Mouse (Mus musculus) brain, embryonic 14.5 days (tissue): Measurements from ENCODE around the gene Sbk3.

ENCODE experiments used
- CTCF ChIP-seq: fragments of 200-500 bp; IDR thresholded peaks from 2 replicates; pipeline ENCODE4 v1.5.1; 2012; ENCODE audit warnings: inconsistent platforms, mild to moderate bottlenecking, moderate library complexity, borderline replicate concordance; ENCODE audit not compliant: insufficient read depth, insufficient read length; ENCODE audit errors: extremely low read depth
- POLR2A ChIP-seq: fragments of 200-500 bp; IDR thresholded peaks from 2 replicates; pipeline ENCODE4 v1.6.1; 2012; ENCODE audit warnings: mild to moderate bottlenecking, inconsistent platforms, borderline replicate concordance; ENCODE audit not compliant: poor library complexity, insufficient read depth, insufficient read length, severe bottlenecking; ENCODE audit errors: extremely low read depth

DNA sequence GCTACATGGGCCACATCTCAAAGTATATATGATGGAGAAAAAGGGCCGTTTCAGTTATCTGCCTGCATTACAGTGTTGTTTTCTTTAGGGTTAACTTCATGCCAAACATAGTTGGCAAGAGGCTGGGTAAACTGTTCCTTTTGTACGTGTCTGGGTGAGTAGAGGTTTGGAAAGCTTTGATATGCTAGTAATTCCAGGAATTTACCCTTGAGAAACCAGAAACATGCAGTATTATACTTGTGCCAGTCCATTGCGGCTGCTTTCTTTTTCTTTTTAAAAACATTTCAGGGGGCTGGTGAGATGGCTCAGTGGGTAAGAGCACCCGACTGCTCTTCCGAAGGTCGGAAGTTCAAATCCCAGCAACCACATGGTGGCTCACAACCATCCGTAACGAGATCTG is 26.0 kb upstream of the Sbk3 start:
- TF ChIP-seq POLR2A (no peak), CTCF (no peak)
